Mouse (Mus musculus) gastrocnemius, postnatal 10 days (tissue): Measurements from ENCODE around the gene Pkn2. TPM values are rescaled to one million over a fixed set of nuclear protein-coding genes. Genes with fewer than 3 reads are reported as not detected.

Experiments
- DNase-seq: peaks from one replicate; pipeline ENCODE4 v3.0.0; 2021; ENCODE audit warnings: mixed read lengths
- total RNA-seq, 2 experiments: library from RNA; stranded (reverse); gene quantifications; 2 replicates each; pipeline ENCODE4 v1.2.3; 2021

Gene Pkn2
- total RNA-seq, 2 experiments from 2014 or later = 34.7 to 44.0 TPM

- peak; percentile 42 for DNase-seq
These were observed 137.6 kb downstream of the Pkn2 start for GRCm38 (mm10) chr3:142743973-142744898.

Other genes with a start within 250 kb of the Pkn2 start
- 1 to 10 TPM; 2.6 to 4.2 TPM for gene Kyat3, start 181.0 kb downstream of the Pkn2 start, total RNA-seq
- 10 to 100 TPM; 18.2 to 18.8 TPM for gene Gtf2b, start 117.0 kb downstream of the Pkn2 start, total RNA-seq